Mouse (Mus musculus) ovary, postnatal 36 days (tissue): ENCODE results near the gene Pla2g4a.
"Not testable (repeated sequence)": the region's sequence is repeated elsewhere in the genome, so short reads cannot be mapped to it uniquely, and the experiment has no call there.

Source experiments
- DNase-seq: peaks from one replicate; pipeline ENCODE4 v3.0.0; 2022; ENCODE audit warnings: low spot score, mixed read lengths

Gene Pla2g4a

DNA sequence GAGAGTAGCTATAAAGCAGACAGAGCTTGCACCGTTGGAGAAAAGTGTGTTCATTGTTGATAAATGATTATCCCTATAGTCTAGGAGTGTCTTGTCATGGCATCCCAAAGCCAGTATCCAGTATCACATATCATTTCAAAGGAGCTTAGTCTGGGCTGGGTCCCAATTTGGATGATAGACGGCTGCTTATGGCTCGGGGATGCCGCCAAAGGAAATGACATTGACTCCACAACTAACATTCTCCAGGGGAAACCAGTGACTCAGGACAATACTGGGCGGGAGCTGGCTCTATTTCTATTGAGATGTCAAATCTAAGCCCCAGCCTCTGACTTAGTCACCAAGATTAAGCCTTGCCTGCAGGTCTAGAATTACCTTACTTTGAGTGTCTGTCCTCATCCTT is 31.9 kb downstream of the Pla2g4a start:
- DNase-seq: no peak

DNA sequence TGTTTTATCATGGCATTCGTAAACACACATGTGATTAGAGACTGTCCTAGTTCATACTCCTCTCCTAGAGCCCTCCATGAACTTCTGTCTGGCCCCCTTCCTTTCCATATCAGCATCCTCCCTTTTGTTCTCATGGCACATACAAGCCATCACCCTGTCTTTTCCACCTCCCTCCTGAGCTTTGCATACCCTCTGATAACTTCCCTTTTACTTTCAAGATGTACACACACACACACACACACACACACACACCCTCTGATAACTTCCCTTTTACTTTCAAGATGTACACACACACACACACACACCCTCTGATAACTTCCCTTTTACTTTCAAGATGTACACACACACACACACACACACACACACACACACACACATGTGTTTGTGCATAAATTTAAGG is 37.4 kb downstream of the Pla2g4a start:
- DNase-seq: not testable (repeated sequence)

- DNase-seq: no peak
Observed at GRCm38 (mm10) chr1:149922219-149922618, 38.9 kb downstream of the Pla2g4a start.

- DNase-seq: no peak
Observed at GRCm38 (mm10) chr1:149921325-149921724, 39.8 kb downstream of the Pla2g4a start.

- no peak for DNase-seq
Observed at GRCm38 (mm10) chr1:149919301-149919700, 41.8 kb downstream of the Pla2g4a start.

GRCm38 (mm10) chr1:149912984-149913383 is 48.1 kb downstream of the Pla2g4a start:
- DNase-seq: no peak

DNA sequence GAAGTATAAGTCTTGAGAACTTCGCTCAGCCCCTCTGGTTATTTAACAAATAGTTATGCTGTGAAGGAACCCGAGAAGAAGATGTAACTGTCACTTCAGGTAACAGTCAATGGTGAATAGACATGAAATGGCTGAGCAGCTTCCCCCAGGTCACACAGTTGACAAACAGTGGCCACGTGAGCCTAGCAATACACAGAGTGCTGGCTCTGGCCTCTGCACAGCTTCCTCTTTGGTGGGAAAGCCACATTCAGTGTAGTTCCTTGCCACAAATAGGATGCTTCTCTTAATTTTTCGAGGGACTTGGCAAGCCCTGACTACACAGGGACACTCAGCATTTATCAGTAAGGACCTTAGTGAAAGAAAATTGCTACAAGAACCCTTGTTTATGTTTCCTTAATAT is 50.0 kb downstream of the Pla2g4a start:
- no peak for DNase-seq

- DNase-seq: no peak
Observed at GRCm38 (mm10) chr1:149898001-149898625, 63.0 kb downstream of the Pla2g4a start.

DNA sequence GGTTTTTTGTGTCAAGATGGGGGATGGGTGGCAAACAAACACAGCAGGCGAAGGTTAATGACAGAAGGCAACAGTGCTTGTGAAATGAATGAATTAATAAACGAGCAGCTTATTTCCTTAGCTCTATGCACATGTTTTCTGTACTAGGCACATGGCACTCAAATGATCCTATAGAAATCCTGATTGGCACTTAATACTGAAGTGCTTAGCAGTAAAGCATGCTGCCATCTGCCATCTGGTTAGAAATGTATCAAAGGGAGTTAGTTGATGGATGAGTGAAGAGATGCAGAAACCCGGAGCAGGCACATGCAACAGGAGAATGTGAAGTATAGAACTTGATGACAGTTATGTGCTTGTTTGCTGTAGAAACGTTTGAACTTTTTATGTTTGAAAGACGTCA is 64.5 kb downstream of the Pla2g4a start:
- no peak for DNase-seq

GRCm38 (mm10) chr1:149894940-149895339 is 66.2 kb downstream of the Pla2g4a start:
- DNase-seq: no peak

- DNase-seq: no peak
Observed at GRCm38 (mm10) chr1:149893903-149894302, 67.2 kb downstream of the Pla2g4a start.

- no peak for DNase-seq
Observed at GRCm38 (mm10) chr1:149891057-149891456, 70.0 kb downstream of the Pla2g4a start.

GRCm38 (mm10) chr1:149882419-149883025 is 78.6 kb downstream of the Pla2g4a start:
- DNase-seq: no peak

DNA sequence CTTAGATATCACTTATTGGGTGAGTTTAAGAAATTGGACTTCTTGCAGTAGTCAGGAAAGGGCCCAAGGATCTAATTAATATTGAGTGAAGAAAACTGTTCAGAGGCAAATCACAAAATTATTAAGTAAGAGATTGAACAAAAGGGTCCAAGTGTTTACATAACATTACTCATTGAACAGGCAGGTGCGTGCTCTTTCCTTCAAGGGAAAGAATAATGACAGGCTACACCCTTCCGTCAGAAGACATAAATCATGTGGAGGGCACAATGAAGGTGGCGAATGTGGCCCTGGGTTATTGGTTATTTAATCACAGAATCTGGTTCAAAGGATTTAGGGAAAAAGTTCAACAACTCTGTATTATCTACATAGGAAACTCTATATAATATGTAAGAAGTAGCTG is 82.9 kb downstream of the Pla2g4a start:
- no peak for DNase-seq

GRCm38 (mm10) chr1:149876502-149876901 is 84.6 kb downstream of the Pla2g4a start:
- no peak for DNase-seq

DNA sequence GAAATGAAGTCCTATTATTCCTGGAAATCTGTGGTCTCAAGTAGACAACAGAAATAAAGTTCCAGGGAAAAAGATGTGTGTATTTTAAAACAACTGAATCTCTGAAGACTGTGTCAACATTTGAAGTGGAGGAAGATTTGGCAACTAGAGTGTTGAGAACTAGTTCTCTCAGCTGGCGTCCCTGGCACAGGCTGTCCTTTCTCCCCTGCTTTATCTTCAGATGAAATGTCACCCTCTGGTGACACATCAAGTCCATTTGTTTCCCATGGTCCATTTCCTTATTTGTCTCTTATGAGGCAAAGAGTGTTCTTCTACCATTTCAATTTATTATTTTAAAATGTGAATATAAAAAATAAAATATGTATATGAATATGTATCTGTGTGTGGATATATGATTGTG is 89.5 kb downstream of the Pla2g4a start:
- DNase-seq: no peak

DNA sequence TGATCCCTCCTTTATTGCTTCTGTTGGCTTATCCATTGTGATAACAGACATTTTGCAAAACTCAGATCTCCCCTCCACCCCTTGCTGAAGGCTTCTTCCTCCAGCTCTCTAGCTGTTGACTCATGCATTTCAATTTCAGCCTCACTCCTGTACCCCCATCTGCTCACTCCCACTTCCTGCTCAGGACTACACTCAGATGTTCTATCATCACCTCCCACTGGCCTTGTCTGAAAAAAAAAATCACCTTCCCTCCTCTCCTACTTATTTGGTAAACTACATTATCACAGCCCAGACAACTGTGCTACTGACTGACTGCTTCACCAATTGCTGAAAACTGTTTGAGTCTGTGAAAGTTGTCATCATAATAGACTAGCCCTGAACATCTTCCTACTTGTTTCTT is 93.8 kb downstream of the Pla2g4a start:
- DNase-seq: no peak

- DNase-seq: no peak
Observed at GRCm38 (mm10) chr1:149866202-149866601, 94.9 kb downstream of the Pla2g4a start.

- DNase-seq: peak; percentile 20
Observed at GRCm38 (mm10) chr1:149862801-149863200, 98.3 kb downstream of the Pla2g4a start.

DNA sequence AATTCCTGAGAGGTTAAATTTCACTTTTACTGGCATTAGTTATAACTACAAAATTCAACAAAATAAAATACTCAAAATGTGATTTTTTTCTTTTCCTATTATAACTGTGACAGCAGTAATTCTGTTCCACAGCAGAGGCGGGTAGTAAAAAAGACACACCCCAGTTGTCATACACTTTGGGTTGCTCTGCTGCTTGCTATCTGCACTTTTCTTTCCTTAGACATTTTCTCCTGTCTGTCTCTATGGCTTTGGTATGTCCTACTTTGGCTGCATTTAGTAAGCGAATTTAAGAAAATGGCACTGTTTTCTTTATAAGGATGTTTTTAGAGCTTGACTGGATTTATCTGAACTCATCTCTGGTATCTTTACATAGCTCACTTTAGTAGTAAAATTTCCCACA is 98.9 kb downstream of the Pla2g4a start:
- DNase-seq: no peak

GRCm38 (mm10) chr1:149861543-149861942 is 99.5 kb downstream of the Pla2g4a start:
- no peak for DNase-seq

GRCm38 (mm10) chr1:149858734-149859133 is 102.4 kb downstream of the Pla2g4a start:
- DNase-seq: no peak

DNA sequence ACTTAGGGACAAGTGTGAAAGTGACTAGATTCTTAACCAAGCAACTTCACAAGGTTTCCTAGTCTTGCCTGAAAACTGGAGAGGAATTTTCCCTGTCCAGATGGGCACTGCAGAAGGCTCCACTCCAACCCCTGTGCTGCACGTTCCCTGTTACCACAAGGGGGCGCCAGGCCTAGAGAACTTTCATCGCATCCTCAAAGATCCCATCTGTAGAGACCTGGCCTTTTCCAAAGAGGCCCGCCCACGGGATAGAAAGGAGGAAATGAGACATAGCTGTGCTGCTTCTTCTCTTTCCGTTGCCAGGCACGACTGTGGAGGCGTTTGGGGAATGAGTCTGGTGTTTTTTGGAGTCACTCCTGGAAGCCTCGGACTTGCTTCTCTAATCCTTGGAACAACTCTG is 104.4 kb downstream of the Pla2g4a start:
- DNase-seq: peak; percentile 53

- DNase-seq: no peak
Observed at GRCm38 (mm10) chr1:149855581-149855980, 105.5 kb downstream of the Pla2g4a start.
